Mouse (Mus musculus): ENCODE results near the gene Cd164.

Gene Cd164

DNA sequence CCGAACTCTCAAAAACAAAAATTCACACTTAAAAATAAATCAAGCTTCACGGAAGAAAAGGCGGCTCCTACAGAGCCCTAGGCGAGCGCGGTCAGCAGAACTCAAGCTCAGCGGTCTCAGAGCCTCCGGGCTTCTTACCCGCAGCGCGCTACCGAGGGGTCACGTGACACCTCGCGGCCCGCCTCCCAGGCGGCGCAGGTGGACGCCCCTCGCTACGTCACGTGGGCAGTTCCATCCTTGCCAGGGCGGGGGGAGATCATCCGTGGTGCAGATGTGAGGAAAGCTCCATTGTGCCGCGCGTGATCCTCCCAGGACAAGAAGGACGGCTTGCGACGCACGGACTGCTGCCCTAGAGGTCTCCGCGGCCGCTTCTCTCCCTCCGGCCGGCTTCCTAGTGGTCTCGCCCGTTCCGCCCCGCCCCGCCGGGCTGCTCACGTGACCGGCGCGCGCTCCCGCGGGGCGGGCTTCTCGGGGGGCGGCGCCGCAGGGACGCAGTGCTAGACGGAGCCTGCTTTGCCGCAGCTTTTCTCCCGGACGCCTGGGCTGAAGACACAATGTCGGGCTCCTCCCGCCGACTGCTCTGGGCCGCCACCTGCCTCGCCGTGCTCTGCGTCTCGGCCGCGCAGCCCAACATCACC, at the start of gene Cd164:
TSS of gene Cd164 (plus strand) at position 434 of the 638 bp plus-strand sequence.
- in situ Hi-C loops (cut with MseI, MboI): loop anchor here in 1 of 2 experiments (5.0 kb wide), 1 partner anchor 163 kb away; no protein-coding TSS in a partner anchor

GRCm38 (mm10) chr10:41470693-41471092, 48.5 kb upstream of the Cd164 start:
- in situ Hi-C loops (cut with MseI, MboI): no loop called here

DNA sequence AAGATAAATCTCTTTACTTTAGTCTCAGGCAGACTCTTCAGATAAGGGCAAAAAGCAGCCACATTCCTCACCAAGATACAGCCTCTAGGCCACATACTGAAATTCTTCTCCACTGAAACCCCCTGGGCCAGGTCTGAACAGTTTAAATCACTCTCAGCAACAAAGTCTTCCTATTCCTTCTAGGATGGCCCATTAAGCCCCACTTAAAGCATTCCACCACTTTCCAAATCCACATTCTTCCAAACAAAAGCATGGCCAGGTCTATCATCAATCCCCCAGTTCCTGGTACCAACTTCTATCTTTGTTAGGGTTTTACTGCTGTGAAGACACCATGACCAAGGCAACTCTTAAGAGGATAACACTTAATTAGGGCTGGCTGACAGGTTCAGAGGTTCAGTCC, 46.7 kb upstream of the Cd164 start:
- in situ Hi-C loops (cut with MseI, MboI): no loop called here

GRCm38 (mm10) chr10:41472962-41473481, 46.2 kb upstream of the Cd164 start:
- in situ Hi-C loops (cut with MseI, MboI): no loop called here

GRCm38 (mm10) chr10:41473782-41474468, 45.3 kb upstream of the Cd164 start:
- in situ Hi-C loops (cut with MseI, MboI): no loop called here

DNA sequence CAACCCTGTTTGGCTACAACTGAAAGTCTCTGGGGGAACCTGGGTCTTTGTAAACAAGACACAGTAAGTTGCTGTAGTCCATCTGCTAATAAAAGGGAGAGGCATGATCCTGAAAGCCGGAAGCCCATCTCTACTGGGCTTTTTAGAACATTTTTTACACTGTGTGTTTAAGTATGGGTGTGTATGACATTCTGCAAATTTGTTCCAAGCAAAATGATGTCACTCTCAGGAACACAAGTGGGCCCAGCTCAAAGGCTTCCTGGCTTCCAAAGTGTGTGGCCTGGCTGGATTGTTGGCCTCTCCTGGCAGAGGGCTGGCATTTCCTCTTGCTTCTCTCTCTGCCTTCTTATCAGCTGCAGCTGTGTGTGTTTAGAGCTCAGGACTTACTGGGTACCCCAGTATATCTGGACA, 44.2 kb upstream of the Cd164 start:
- in situ Hi-C loops (cut with MseI, MboI): no loop called here

DNA sequence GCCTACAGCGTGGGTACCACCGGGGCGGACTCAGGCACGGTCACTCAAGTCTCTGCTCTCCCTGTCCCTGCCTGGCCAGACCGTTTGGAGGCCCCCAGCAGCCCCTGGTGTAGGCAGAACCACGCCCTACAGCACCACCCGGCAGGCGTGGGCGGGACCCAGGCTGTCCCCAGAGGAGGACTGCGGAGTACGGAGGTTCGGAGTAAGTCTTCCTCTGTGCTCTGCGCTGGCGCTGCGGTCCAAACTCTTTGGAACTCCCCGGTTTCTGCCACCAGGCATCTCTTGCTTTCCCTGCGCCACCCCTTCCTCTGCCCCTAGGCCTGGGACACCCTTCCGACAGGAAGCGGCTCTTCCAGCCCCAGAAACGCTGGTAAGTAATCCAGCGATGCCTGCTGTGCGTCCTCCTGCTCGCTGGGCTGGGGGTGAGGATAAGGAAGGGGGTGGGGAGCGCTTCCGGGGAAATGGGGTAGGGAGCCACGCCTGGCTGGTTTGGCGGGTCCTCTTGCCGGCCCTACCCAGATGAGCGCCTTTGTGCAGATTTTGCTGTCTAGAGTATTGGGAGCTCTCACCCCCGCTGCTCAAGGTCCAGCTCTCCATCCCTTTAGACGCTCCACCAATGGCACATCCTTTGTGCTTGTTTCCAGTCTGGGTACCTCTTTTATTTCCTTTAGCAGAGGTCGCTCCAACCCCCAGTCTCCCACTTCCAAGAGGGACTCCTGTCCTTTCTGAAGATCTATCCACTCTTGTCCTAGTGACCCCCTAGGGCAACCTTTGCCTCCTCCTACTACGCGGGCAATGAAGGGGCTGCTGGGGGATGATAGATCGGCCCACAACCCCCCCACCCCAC, 42.8 kb upstream of the Cd164 start, which contains the start of gene Mical1:
TSS of gene Mical1 (plus strand) at position 144 of the 847 bp plus-strand sequence.
- in situ Hi-C loops (cut with MseI, MboI): no loop called here

GRCm38 (mm10) chr10:41477018-41477277, 42.3 kb upstream of the Cd164 start:
- in situ Hi-C loops (cut with MseI, MboI): no loop called here

DNA sequence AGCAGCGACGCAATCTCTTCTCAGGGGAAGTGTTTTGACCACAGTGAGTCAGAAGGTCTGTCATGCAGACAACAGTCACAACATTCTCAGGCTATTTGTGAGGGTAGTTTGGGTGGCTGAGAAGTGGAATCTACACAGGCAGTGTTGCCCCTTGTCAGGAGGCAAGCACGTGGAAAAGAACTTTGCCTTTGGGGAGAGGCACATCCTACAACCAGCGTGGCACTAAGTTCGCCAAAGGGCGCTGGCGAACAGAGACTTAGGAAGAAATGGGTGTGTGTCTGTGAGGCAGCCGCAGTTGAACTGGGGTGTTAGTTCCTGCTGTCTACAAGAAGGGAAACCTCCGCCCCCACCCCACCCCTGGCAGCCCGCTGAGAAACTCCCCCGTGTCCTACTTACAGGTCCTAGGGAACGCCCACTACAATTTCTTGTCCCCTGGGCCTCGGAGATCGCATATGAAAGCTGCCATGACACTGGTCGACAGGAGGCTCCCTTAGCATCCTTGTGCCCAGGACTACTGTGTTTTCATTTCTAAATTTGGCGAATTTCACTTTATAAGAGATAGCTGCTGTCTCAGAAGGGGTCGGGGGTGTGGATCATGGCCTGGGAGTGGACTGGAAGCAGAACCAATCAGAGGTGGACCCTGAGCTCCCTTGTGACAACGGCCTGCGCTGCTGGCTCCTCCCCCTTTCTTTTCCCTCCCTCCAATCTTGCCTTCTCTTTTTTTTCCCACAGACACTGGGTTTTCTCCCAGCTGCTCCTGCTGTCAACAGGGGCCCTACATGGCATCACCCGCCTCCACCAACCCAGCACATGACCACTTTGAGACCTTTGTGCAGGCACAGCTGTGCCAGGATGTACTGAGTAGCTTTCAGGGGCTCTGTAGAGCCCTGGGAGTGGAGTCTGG, 41.7 kb upstream of the Cd164 start:
- in situ Hi-C loops (cut with MseI, MboI): no loop called here

GRCm38 (mm10) chr10:41479961-41480360, 39.3 kb upstream of the Cd164 start:
- in situ Hi-C loops (cut with MseI, MboI): no loop called here

DNA sequence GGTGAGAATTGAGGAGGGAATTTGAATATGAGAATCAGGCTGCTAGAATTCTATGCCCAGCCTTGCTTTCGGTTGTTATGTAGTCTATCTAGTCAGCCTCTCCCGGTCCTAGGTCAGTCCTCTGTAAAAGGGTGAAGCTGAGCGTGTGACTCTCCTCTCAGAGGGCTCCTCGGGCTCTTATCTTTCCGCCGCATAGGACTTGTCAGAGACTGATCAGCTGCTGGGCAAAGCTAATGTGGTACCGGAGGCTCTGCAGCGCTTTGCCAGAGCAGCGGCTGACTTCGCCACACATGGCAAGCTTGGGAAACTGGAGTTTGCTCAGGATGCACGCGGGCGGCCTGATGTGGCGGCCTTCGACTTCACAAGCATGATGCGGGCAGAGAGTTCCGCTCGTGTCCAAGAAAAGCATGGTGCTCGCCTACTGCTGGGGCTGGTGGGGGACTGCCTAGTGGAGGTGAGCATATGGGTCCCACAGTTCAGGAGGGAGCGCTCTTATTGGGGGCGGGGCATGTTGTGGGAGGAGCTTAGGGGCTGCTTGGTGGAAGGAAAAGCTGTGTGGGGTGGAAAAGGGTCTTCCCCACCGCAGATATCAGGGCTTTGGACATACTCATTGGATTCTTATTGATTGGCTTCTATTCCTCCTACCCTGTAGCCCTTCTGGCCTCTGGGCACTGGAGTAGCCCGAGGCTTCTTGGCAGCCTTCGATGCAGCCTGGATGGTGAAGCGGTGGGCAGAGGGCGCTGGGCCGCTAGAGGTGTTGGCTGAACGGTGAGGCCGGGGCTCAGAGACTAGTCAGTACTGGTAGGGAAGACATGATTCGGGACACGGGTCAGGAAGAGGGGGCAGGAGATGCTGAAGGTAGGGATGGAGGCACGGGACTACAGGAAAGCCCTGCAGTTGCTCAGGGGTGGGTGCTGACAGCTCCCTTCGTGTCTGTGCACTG, 38.0 kb upstream of the Cd164 start:
- in situ Hi-C loops (cut with MseI, MboI): no loop called here

DNA sequence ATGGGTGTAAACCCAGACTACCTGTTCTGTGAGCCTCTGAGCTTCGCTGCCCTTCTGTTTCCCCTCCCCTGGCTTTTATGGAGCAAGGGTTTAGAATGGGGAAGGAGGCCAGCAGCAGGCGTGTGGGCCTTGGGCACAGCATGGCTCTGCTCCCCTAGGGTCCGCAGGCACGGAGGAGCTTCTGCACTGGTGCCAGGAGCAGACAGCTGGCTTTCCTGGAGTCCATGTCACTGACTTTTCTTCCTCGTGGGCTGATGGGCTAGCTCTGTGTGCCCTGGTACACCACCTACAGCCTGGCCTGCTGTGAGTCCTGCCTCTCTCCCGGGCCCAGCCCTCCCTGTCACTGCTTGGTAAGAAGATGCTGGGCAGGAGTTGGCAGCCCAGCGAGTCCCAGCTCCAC, 36.8 kb upstream of the Cd164 start:
- in situ Hi-C loops (cut with MseI, MboI): no loop called here

DNA sequence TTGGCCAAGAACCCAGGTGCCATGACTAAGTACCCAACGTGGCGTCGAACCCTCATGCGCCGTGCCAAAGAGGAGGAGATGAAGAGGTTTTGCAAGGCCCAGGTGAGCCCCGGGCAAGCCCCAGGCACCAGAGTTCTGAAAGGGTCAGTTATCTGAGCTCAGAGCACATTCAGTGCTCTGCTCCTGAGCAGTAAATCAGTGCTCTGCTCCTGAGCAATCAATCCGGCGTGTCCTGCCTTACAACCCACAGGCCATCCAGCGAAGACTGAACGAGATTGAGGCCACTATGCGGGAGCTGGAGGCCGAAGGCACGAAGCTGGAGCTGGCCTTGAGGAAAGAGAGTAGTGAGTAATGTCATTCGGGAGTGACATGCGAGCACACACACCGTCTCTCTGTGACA, 33.4 kb upstream of the Cd164 start:
- in situ Hi-C loops (cut with MseI, MboI): no loop called here

- in situ Hi-C loops (cut with MseI, MboI): no loop called here
Measured at GRCm38 (mm10) chr10:41486506-41487170, 32.6 kb upstream of the Cd164 start.

GRCm38 (mm10) chr10:41488877-41489276, 30.3 kb upstream of the Cd164 start:
- in situ Hi-C loops (cut with MseI, MboI): no loop called here

- in situ Hi-C loops (cut with MseI, MboI): no loop called here
Measured at GRCm38 (mm10) chr10:41489294-41489693, 29.9 kb upstream of the Cd164 start.

- in situ Hi-C loops (cut with MseI, MboI): no loop called here
Measured at GRCm38 (mm10) chr10:41489708-41490517, 29.3 kb upstream of the Cd164 start, which contains the start of the genes Smpd2 and Ppil6. Gene Smpd2, minus strand, starts transcription at chr10:41490369. Gene Ppil6, plus strand, starts transcription at chr10:41490439.

DNA sequence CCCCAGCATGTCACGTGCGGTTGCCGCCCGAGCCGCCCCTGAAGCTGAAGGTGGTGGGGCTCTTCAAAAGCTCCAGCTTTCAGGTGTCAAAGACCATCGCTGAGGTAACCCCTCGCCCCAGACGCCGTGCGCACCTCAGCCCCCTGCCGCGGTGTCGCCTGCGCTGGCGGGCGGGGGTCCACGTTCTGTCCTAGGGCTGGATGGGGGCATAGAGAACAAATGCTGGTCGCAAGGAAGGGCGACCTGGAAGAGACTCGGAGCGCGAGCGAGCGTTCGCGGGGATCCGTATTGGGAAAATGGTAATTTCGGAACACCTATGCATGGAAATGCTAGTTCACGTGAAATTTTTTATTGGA, 28.7 kb upstream of the Cd164 start:
- in situ Hi-C loops (cut with MseI, MboI): no loop called here

DNA sequence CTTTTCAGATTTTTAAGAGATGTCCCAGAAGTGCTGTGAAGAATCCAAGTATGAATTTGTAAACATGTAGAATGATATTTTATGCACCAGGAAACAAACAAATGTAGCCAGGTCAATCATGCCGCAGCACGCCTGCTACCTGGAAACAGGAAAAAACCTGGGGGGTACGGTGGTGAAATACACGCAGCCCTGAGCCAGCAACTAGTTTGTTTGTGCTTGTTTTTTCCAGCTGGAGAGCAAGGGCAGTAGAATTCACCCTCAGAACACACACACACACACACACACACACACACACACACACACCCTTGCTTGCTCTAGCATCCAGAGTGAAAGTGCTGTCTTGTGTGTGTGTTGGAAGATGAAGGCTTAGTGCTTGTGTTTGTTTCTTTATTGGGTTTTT, 28.1 kb upstream of the Cd164 start:
- in situ Hi-C loops (cut with MseI, MboI): no loop called here

Measured in mouse trophoblast stem cell (cell line).